Mouse (Mus musculus) spleen, embryonic (tissue): ENCODE data around the gene Esp16.
"Not testable (repeated sequence)": the region's sequence is repeated elsewhere in the genome, so short reads cannot be mapped to it uniquely, and the experiment has no call there.

ENCODE experiments used
- CTCF ChIA-PET: fragments of 350-600 bp; sonication (Branson Sonifier 250); formaldehyde crosslinking; loops from one replicate; lab custom pipeline; 2022; lab: Charles Lee

Esp16 gene

GRCm38 (mm10) chr17:39535842-39536241, at the start of gene Esp16:
TSS of gene Esp16 (plus strand) at chr17:39536142.
- CTCF ChIA-PET, result not testable (repeated sequence)

GRCm38 (mm10) chr17:39498043-39498442, 37.9 kb upstream of the Esp16 start:
- CTCF ChIA-PET, result not testable (repeated sequence)
